Mouse (Mus musculus): ENCODE data around the gene Hnf1a.

DNA sequence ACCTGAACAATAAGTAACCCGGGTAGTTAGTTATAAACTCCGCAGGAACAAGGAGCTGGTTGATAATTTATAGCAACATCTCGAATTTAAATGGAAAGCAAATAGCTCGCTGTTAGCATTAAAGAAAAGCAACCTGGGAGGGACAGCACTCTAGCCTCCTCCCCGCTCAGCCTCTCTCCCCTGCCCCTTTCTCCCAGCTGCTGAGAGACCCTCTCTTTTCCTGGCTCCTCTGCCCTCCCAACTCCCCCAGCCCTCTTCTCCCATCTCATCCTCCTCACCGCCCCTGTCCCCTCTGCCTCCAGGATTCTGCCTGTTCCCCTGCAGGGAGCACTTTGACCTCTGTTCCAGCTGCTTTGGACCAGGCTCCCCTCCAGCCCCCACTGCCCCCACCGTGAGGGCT, 2.2 kb downstream of the Hnf1a start:
- no peak for TF ChIP-seq CTCF (IDR thresholded peaks at IDR 0.05)
- TF ChIP-seq EP300 (IDR thresholded peaks at IDR 0.05; ENCODE audit: insufficient read depth, low read depth, low read length), result no peak
- no peak for TF ChIP-seq POLR2A (IDR thresholded peaks at IDR 0.05; ENCODE audit: insufficient read depth, low read depth, low read length)
